Mouse (Mus musculus) layer of hippocampus, adult 9-10 months (tissue): ENCODE measurements around the gene Stxbp6.

Source experiments
- DNase-seq: peaks from one replicate; pipeline ENCODE4 v3.0.0; 2022; ENCODE audit warnings: low spot score

Gene Stxbp6

GRCm38 (mm10) chr12:44996274-44996673, 78.2 kb downstream of the Stxbp6 start:
- DNase-seq: no peak

- DNase-seq: peak; percentile 75
Measured at GRCm38 (mm10) chr12:44993391-44993790, 81.1 kb downstream of the Stxbp6 start.

DNA sequence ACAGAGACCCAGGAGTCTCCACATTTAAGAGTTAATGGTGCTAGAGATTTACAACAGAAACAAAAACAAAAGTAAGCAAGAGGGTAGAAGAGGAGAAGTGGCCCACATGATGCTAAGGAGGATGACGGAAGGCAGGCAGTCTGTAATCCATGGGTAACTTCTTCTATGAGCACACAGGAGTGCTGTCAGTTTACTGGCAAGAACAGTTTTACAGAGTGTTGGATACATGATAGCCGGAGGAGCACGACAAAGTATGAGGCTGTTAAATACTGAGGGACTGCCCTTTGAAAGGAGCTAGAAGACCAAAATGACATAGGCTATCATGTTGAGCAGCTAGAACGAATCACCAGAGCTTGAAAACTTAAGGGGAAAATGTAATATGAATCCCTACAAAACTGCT, 81.7 kb downstream of the Stxbp6 start:
- no peak for DNase-seq

DNA sequence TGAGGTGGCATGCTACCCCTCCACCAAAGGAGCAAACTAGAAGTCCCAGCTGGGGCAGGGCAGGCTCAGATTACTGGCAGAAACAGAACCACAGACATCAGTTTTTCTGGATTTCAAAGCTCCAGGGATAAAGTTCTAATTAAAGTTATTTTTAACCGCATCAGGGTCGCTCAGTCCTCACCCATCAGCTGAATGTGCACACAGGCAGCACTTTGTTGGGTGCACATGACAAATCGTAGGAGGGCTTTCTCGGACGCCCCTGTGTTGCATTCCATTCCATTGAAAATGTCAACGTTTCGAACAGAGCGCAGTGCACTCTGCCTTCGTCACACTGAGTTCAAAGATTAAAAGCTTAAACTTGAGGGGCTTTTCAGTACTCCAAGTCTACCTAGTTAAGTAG, 84.1 kb downstream of the Stxbp6 start:
- no peak for DNase-seq

- no peak for DNase-seq
Measured at GRCm38 (mm10) chr12:44989011-44989410, 85.5 kb downstream of the Stxbp6 start.

- DNase-seq: no peak
Measured at GRCm38 (mm10) chr12:44987762-44988161, 86.7 kb downstream of the Stxbp6 start.

DNA sequence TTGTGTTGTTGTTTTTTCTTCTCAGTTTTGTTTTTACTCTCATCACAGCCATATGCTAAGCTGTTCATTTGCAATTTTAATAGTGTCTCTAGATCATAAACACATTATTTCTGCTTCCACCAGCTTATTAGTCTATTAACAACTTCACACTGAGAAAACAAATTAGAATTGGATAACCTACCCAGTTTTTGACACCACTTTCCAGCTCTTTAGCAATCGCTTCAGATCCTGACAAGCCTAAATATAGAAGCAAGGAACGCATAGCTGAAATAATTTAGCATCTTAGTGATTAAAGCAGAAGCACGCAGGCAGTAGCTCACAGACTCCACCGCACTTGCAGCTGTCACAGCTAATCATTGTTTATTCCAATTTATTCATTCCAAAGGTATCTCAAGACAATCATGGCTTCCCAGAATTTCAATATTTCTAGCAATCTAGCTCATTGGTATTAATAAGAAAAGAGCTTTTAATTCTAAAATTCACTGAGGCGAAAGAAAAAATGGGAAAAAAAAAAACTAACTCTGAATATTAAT, 95.1 kb downstream of the Stxbp6 start:
- no peak for DNase-seq

DNA sequence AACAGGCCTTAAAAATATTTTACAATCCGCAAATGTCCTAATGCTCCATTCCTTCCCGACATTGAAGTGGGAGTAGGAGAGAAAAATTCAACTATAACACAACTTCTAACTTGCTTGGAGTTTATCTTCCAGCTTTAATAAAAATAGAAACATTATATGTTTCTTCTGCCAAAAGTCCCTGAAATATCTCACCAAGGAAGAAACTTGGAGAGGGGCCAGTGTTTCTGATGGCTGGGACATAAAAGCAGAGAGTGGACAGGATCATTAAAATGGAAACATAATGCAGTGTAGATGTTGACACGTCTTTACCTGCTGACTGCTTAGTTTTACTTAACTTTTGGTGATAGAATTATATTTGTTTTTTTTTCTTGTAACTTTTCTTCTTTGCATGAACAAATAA, 99.2 kb downstream of the Stxbp6 start:
- DNase-seq: no peak

GRCm38 (mm10) chr12:44971477-44971876, 103.0 kb downstream of the Stxbp6 start:
- no peak for DNase-seq

DNA sequence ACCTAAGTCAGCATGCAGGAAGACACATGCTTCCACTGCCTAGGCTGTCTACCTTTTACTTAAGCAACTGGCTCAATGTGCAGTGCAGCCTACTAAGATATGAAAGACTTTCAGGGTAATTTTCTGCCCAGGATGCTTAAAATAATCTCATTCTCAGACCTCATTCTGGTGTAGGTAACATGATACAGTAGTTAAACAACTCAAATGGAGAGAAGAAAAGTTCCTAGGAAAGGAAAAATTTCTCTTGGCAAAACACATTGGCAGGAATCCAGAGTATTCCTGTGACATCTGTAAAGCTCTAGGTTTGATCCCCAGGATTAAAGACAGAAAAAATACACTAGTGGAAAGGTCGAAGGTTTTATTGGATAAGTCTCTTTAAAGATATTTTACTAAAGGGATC, 107.1 kb downstream of the Stxbp6 start:
- no peak for DNase-seq

GRCm38 (mm10) chr12:44957474-44957873, 117.0 kb downstream of the Stxbp6 start:
- DNase-seq: no peak

DNA sequence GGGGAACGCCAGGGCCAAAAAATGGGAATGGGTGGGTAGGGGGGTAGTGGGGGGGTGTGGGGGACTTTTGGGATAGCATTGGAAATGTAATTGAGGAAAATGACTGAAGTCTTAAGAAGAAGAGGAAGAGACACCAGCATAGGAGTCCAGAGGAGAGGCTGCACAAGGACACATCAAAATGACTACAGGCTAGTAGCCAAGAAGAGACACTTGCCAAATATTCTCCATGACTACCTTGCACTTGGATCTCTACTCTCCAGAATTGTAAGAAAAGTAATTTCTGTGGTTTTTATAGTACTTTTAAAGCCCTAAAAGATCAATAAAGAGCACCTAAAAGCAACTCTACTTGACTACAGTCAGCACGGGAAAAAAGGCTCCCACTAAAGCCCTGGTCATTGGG, 121.4 kb downstream of the Stxbp6 start:
- no peak for DNase-seq

DNA sequence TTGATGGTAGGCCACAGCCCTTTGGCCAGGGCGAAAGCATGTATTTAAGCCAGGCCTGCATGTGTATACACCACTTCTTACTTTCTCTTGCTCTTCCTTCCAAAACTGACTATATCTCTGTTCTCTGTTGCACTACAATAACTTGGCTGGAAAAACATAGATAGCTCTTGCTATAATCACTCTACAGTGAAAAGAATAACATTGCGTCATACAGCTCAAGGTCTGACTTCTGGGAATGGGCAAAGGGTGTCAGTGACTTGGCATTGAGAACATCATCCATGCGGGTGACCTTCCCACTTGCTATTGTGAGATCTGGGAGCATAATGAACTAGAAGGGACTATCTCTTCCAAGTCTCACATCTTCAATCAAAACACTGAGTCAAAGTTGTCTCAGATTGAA, 122.4 kb downstream of the Stxbp6 start:
- no peak for DNase-seq

DNA sequence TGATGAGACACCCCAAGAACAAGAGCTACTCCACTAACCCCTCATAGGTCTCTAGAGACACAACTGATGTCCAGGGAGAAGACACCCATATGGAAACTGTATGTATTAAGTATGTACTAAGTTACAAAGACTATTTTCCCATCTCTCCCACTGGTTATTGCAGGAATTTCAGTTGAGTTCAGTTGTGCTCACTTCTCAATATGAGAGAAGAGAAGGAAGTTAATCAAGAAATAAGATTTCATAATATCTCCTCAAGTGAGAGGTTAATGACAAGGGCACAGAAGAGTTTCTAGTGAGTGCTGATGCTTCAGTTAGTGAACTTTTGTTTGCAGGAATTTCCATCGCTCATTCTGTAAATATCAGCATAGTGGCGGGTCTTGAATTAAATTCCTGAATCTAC, 124.0 kb downstream of the Stxbp6 start:
- DNase-seq: no peak

- DNase-seq: no peak
Measured at GRCm38 (mm10) chr12:44947823-44948222, 126.7 kb downstream of the Stxbp6 start.

- no peak for DNase-seq
Measured at GRCm38 (mm10) chr12:44940325-44940724, 134.2 kb downstream of the Stxbp6 start.

DNA sequence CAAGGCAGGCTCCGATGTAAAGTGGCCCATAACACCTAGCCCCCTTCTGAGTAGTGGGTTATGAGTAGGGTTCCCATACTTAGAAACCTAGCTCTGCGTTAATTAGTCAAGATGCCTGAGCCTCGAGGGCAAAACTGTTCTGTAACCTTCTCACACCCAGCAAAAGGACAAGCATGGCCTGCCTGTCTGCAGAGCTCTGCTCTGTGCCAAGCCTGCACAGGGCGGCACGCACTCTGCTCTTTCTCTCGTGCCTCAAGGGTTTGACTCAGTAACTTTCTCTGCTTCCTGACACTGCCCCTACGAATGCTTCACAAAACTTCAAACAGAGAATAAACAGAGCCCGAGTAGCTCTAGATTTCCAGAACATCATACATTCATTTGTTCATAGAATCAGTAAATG, 135.4 kb downstream of the Stxbp6 start:
- DNase-seq: no peak

DNA sequence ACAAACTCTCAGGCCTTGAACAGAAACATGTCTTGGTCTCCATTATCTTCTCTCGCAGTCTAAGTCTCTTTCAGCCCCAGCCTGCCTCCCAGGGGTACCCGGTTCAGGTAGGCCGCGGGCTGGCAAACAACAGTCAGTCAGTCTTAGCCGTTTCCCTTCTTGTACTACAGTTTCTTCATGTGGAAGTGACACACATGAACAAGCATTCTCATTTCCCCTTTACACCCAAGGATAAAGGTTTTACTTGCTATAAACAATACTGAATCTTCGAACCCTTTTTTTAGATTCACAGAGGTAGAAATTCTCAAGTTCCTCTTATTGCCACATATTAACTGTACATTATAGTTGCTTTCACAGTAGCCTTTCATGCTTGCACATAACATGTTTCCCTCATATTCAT, 141.6 kb downstream of the Stxbp6 start:
- no peak for DNase-seq

GRCm38 (mm10) chr12:44931716-44932115, 142.8 kb downstream of the Stxbp6 start:
- no peak for DNase-seq

DNA sequence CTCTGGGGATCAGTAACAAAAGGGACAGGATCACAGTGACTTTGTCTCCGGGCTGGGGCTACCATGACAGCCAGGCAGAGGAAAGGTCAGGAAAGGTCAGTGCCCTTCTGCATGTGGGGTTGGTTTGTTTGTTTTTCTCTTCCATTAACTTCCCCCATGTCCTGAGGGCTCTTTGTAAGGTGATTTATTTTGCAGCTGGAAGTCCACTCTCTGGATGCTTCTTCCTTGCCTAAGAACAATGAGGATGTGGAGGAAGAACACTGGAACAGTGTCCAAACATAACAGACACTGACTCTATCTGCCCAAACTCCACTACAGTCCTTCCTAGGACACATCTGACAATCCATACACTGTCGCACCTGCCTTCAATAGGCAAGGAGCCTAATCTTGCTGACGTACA, 146.1 kb downstream of the Stxbp6 start:
- no peak for DNase-seq

GRCm38 (mm10) chr12:44925901-44926300, 148.6 kb downstream of the Stxbp6 start:
- no peak for DNase-seq

GRCm38 (mm10) chr12:44923273-44923672, 151.2 kb downstream of the Stxbp6 start:
- no peak for DNase-seq

GRCm38 (mm10) chr12:44922241-44922640, 152.3 kb downstream of the Stxbp6 start:
- no peak for DNase-seq

- no peak for DNase-seq
Measured at GRCm38 (mm10) chr12:44919613-44920012, 154.9 kb downstream of the Stxbp6 start.

GRCm38 (mm10) chr12:44918929-44919328, 155.6 kb downstream of the Stxbp6 start:
- DNase-seq: no peak
